Mouse (Mus musculus): Measurements from ENCODE around the gene Sema3d.

DNA sequence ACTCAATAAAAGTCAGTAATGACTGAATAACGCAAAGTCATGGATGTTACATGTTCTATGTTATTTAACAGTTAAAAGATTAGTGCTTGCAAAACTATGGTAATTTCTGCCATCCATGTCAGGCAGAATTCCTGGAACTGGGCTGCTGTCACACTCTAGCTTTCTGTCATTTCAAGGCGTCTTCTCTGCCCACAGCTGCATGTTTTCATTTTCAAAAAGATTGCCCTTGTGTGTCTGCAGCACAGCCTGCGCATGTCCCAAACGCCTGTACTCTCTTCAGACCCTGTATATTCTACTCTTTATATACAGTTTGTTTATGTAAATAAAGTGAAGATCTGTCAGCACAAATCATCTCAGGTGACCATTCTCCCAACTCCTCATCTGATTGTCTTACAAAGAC, 132.1 kb downstream of the Sema3d start:
- no peak for TF ChIP-seq POU5F1 (IDR thresholded peaks at IDR 0.05; ENCODE audit: borderline replicate concordance, low read length)
- TF ChIP-seq CTCF (conservative IDR thresholded peaks at IDR 0.05; ENCODE audit: low read length), result no peak
